In genomic region chr3:75910257-75910656, GRCm38 (mm10) we compare ENCODE assay signal across 7 mouse cellular contexts. TPM values are rescaled to one million over a fixed set of nuclear protein-coding genes. Genes with fewer than 3 reads are reported as not detected.
DNase-seq lines count a peak whose midpoint lies in the region; ATAC-seq lines count a peak whose summit lies in the region.

No protein-coding gene starts in this region.

- H3K9ac ChIP-seq in kidney, embryonic 16.5 days (replicated peaks; ENCODE audit: low read length) = no peak overlapping the region

- H3K4me1 ChIP-seq in kidney, embryonic 16.5 days (ENCODE audit: insufficient read depth, low read length) = no peaks in the 10 kb centered on the region; the same call in 1 of the 2 replicates

- no peak overlapping the region for H3K4me3 ChIP-seq in kidney, embryonic 16.5 days (ENCODE audit: low read length)

- H3K9me3 ChIP-seq in kidney, embryonic 16.5 days (ENCODE audit: low read length) = no peaks in the 10 kb centered on the region

- H3K36me3 ChIP-seq in kidney, embryonic 16.5 days (ENCODE audit: insufficient read depth, low read length) = peaks cover 5% of the 10 kb centered on the region; the same call in 1 of the 2 replicates

- H3K27me3 ChIP-seq in kidney, embryonic 16.5 days (ENCODE audit: insufficient read depth, low read length) = no peaks in the 10 kb centered on the region

- ATAC-seq in kidney, embryonic 16.5 days (ENCODE audit: low FRiP score, low TSS enrichment) = peak; percentile 67

- no peak overlapping the region for H3K4me2 ChIP-seq in kidney, embryonic 16.5 days (replicated peaks; ENCODE audit: low read depth, low read length)

- peak; percentile 43 to 50 for DNase-seq in right cerebral cortex, adult 2 months (ENCODE audit: low spot score in 2 of 2)
- DNase-seq in right cerebral cortex, postnatal 14 days = no peak
- DNase-seq in adipocyte (ENCODE audit: low spot score) = peak; percentile 84
- peak; percentile 42 for DNase-seq in fat pad, adult 2 months (ENCODE audit: extremely low read depth, low read depth, low spot score)
- peak; percentile 67 for DNase-seq in lung, postnatal 25 days (ENCODE audit: low spot score)
- DNase-seq in urinary bladder, adult 2 months (ENCODE audit: low spot score) = no peak

- WGBS in kidney, embryonic 16.5 days = 2% methylated on average over 4 of the region's 4 CpGs

- no peak overlapping the region for H3K27ac ChIP-seq in kidney, embryonic 16.5 days (ENCODE audit: low read length)

RNA-seq across cellular contexts. Expression of gene Golim4, which starts 46.5 kb away (rescaled TPM):
- polyA plus RNA-seq in kidney, embryonic 16.5 days (2015; fragmentation: Nextera tagmentation; extraction: Ambion mirVana) = 61.8 and 65.1 TPM in 2 replicates
- 74.6 and 89.9 TPM in 2 replicates for polyA plus RNA-seq in urinary bladder, adult 2 months (2012; rRNA removed)

Comparison
In these comparisons a context has a peak if more than half of its experiments do, and no peak if none do; other contexts are left out.
1. DNase-seq: peak in right cerebral cortex, adult 2 months (2 of 2), adipocyte (single experiment), fat pad, adult 2 months (single experiment) and lung, postnatal 25 days (single experiment); none in right cerebral cortex, postnatal 14 days (single experiment) and urinary bladder, adult 2 months (single experiment).